Mouse (Mus musculus) hindbrain, postnatal 0 days (tissue): ENCODE data around the gene Trim25. TPM values are rescaled to one million over a fixed set of nuclear protein-coding genes. Genes with fewer than 3 reads are reported as not detected.

Source experiments
- ATAC-seq: fragments of 200-750 bp; cut with Nextera tagmentation; 2 replicates; pipeline ENCODE4 v1.8.0; 2017; ENCODE audit warnings: mild to moderate bottlenecking, moderate TSS enrichment, moderate library complexity
- DNase-seq: peaks from one replicate; pipeline ENCODE4 v3.0.0-alpha.2; 2015; ENCODE audit warnings: low spot score
- H3K27ac ChIP-seq: fragments of 300-500 bp; sonication (generic); 2 replicates; pipeline ENCODE4 v1.5.1; 2014; ENCODE audit warnings: mild to moderate bottlenecking
- H3K27me3 ChIP-seq: fragments of 300-500 bp; sonication (generic); 2 replicates; pipeline ENCODE4 v1.6.1; 2014; ENCODE audit warnings: low read length, mixed read lengths; ENCODE audit not compliant: insufficient read depth
- H3K36me3 ChIP-seq: fragments of 300-500 bp; sonication (generic); 2 replicates; pipeline ENCODE4 v1.6.1; 2014; ENCODE audit warnings: low read length, mixed read lengths; ENCODE audit not compliant: insufficient read depth
- H3K4me1 ChIP-seq: fragments of 300-500 bp; sonication (generic); 2 replicates; pipeline ENCODE4 v1.6.1; 2014; ENCODE audit warnings: antibody characterized with exemption, low read length, mixed read lengths; ENCODE audit not compliant: insufficient read depth
- H3K4me2 ChIP-seq: fragments of 300-500 bp; sonication (generic); 2 replicates; pipeline ENCODE4 v1.6.1; 2014; ENCODE audit warnings: low read depth, mild to moderate bottlenecking, low read length, moderate library complexity, mixed read lengths
- H3K4me3 ChIP-seq: fragments of 300-500 bp; sonication (generic); 2 replicates; pipeline ENCODE4 v1.5.1; 2014; ENCODE audit warnings: low read length
- H3K9ac ChIP-seq: fragments of 300-500 bp; sonication (generic); replicated peaks from 2 replicates; pipeline ENCODE4 v1.6.1; 2014; ENCODE audit warnings: mild to moderate bottlenecking, low read length, moderate library complexity, mixed read lengths
- H3K9me3 ChIP-seq: fragments of 300-500 bp; sonication (generic); 2 replicates; pipeline ENCODE4 v1.6.1; 2016; ENCODE audit warnings: low read length, mixed read lengths
- CTCF ChIP-seq: IDR thresholded peaks from 2 replicates; pipeline ENCODE4 v1.5.1; 2016; ENCODE audit warnings: antibody characterized with exemption, control low read depth, low read depth
- WGBS: fragments of 180-500 bp; shearing (Covaris S2); extraction: QIAGEN DNeasy Blood & Tissue Kit; methylation state at CpG from one replicate; pipeline ENCODE4 v1.1.7; 2014; 5-methylcytosine and 5-hydroxymethylcytosine counted together
- polyA plus RNA-seq: library from polyadenylated mRNA; unstranded; fragments of >200 nt; fragmentation: Nextera tagmentation; extraction: Ambion mirVana; gene quantifications from 2 replicates; pipeline ENCODE4 v1.2.1, GENCODE M21; 2015
- total RNA-seq: library from RNA; depleted of rRNA; stranded (reverse); fragments of >200 nt; gene quantifications from 2 replicates; pipeline ENCODE4 v1.2.3, GENCODE M21; 2014

The Trim25 gene
- total and polyA plus RNA-seq, 2 experiments from 2014 or later: 4.6 to 5.3 TPM

- ATAC-seq: no peak
- Histone ChIP-seq H3K36me3 (no peaks in the 10 kb centered on the region; the same call in 1 of the 2 replicates), H3K9me3 (no peaks in the 10 kb centered on the region), H3K4me2 (peak overlapping the region; percentile 87), H3K4me1 (peaks cover 16% of the 10 kb centered on the region), H3K9ac (peak overlapping the region; percentile 93), H3K4me3 (peak overlapping the region; percentile 80), H3K27ac (no peak overlapping the region), H3K27me3 (no peaks in the 10 kb centered on the region)
- peak; percentile 62 for TF ChIP-seq CTCF
- DNase-seq: peak; percentile 21
- WGBS: 73% methylated on average over 11 of the region's 11 CpGs
Measured at GRCm38 (mm10) chr11:89058515-89059270, 59.5 kb downstream of the Trim25 start.

- Histone ChIP-seq H3K36me3 (no peaks in the 10 kb centered on the region), H3K9ac (peak overlapping the region; percentile 93), H3K27me3 (no peaks in the 10 kb centered on the region), H3K4me3 (peak overlapping the region; percentile 80), H3K4me2 (peak overlapping the region; percentile 87), H3K4me1 (peaks cover 16% of the 10 kb centered on the region), H3K9me3 (no peaks in the 10 kb centered on the region), H3K27ac (peak overlapping the region; percentile 84)
- ATAC-seq (peak; percentile 74), DNase-seq (peak; percentile 62)
- under 1% methylated on average over 33 of the region's 33 CpGs for WGBS
- TF ChIP-seq CTCF: peak; percentile 21; the same call in 1 of the 2 replicates
Measured at GRCm38 (mm10) chr11:89059919-89060422, 60.8 kb downstream of the Trim25 start.

GRCm38 (mm10) chr11:89060423-89061089, 61.4 kb downstream of the Trim25 start:
- Histone ChIP-seq H3K27ac (peak overlapping the region; percentile 84), H3K27me3 (no peaks in the 10 kb centered on the region), H3K36me3 (no peaks in the 10 kb centered on the region), H3K4me3 (peak overlapping the region; percentile 80), H3K9me3 (no peaks in the 10 kb centered on the region), H3K9ac (peak overlapping the region; percentile 93), H3K4me2 (peak overlapping the region; percentile 87), H3K4me1 (peaks cover 16% of the 10 kb centered on the region)
- peak; percentile 95 for DNase-seq
- WGBS: under 1% methylated on average over 60 of the region's 63 CpGs
- no peak for TF ChIP-seq CTCF
- peak; percentile 97 for ATAC-seq

GRCm38 (mm10) chr11:89061362-89061761, 62.2 kb downstream of the Trim25 start:
- no peak overlapping the region for H3K4me2 ChIP-seq
- peaks cover 16% of the 10 kb centered on the region for H3K4me1 ChIP-seq
- no peak for TF ChIP-seq CTCF
- no peak for DNase-seq
- H3K36me3 ChIP-seq: no peaks in the 10 kb centered on the region
- ATAC-seq: no peak
- no peak overlapping the region for H3K4me3 ChIP-seq
- no peaks in the 10 kb centered on the region for H3K9me3 ChIP-seq
- WGBS: 88% methylated on average over 7 of the region's 7 CpGs
- no peaks in the 10 kb centered on the region for H3K27me3 ChIP-seq
- no peak overlapping the region for H3K9ac ChIP-seq
- H3K27ac ChIP-seq: no peak overlapping the region

GRCm38 (mm10) chr11:89064312-89064711, 65.1 kb downstream of the Trim25 start:
- ATAC-seq (no peak), DNase-seq (no peak)
- Histone ChIP-seq H3K4me2 (no peak overlapping the region), H3K4me1 (peaks cover 3% of the 10 kb centered on the region), H3K4me3 (no peak overlapping the region), H3K9ac (no peak overlapping the region), H3K36me3 (no peaks in the 10 kb centered on the region), H3K27me3 (no peaks in the 10 kb centered on the region), H3K9me3 (no peaks in the 10 kb centered on the region), H3K27ac (no peak overlapping the region)
- TF ChIP-seq CTCF: no peak
- WGBS: 84% methylated on average over 6 of the region's 6 CpGs

GRCm38 (mm10) chr11:89065297-89065696, 66.1 kb downstream of the Trim25 start:
- Histone ChIP-seq H3K27me3 (no peaks in the 10 kb centered on the region), H3K9ac (no peak overlapping the region), H3K36me3 (no peaks in the 10 kb centered on the region), H3K4me3 (no peak overlapping the region), H3K27ac (no peak overlapping the region), H3K4me1 (no peaks in the 10 kb centered on the region), H3K4me2 (no peak overlapping the region), H3K9me3 (no peaks in the 10 kb centered on the region)
- no peak for ATAC-seq
- no peak for DNase-seq
- 98% methylated on average over 3 of the region's 3 CpGs for WGBS
- peak; percentile 42 for TF ChIP-seq CTCF
